Mouse (Mus musculus): Measurements from ENCODE around the gene Chadl.
A peak's percentile ranks its signal among the peaks of the same experiment; 100 is the strongest.
"Not testable (repeated sequence)": the region's sequence is repeated elsewhere in the genome, so short reads cannot be mapped to it uniquely, and the experiment has no call there.

The Chadl gene

GRCm38 (mm10) chr15:81697175-81697574 is at the start of gene Chadl:
Chadl (minus strand) TSS chr15:81697287.
- DNase-seq (ENCODE audit: extremely low read depth, low read depth), result no peak

DNA sequence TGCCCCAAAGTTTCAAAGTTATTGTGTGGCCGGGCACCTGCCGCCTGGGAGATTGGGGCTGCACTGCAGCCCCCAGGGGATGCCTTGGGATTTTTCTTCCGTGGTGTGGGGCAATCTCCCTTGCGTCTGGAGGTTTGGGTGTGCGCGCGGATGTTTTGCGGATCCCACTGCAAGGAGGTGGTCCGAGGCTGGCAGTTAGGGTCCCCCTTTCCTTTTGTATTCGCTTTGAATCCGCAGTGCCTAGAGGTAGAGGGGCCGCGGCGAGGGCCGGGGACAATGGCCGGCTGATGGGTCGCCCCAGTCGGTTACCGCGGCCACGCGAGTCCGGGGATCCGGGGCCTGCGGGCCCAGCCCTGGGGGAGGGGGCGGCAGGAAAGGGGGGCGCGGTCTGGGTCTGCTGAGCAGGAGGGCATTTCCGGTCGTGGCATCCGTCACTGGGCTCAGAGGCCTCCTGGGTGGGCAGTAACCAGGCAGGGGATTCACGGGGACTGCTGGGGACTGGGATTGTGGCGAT is 48.6 kb upstream of the Chadl start:
- no peak for DNase-seq (ENCODE audit: extremely low read depth, low read depth)

GRCm38 (mm10) chr15:81744992-81745600 is 48.0 kb upstream of the Chadl start, which contains the start of the genes Zc3h7b and Rangap1:
Zc3h7b (plus strand) TSS chr15:81745057.
Rangap1 (minus strand) TSS chr15:81745530.
- DNase-seq (ENCODE audit: extremely low read depth, low read depth), result no peak

DNA sequence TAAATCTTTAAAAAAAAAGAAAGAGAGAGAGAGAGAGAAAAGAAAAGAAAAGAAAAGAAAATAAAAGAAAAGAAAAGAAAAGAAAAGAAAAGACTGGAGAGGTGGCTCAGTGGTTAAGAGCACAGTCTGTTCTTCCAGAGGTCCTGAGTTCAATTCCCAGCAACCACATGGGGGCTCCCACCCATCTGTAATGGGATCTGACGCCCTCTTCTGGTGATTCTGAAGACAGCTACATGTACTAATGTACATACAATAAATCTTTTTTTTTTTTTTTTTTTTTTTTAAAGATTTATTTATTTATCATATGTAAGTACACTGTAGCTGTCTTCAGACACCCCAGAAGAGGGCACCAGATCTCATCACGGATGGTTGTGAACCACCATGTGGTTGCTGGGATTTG is 45.3 kb upstream of the Chadl start:
- not testable (repeated sequence) for DNase-seq (ENCODE audit: extremely low read depth, low read depth)

- DNase-seq (ENCODE audit: extremely low read depth, low read depth), result no peak
Observed at GRCm38 (mm10) chr15:81739924-81740323, 42.8 kb upstream of the Chadl start.

GRCm38 (mm10) chr15:81739296-81739695 is 42.2 kb upstream of the Chadl start:
- no peak for DNase-seq (ENCODE audit: extremely low read depth, low read depth)

DNA sequence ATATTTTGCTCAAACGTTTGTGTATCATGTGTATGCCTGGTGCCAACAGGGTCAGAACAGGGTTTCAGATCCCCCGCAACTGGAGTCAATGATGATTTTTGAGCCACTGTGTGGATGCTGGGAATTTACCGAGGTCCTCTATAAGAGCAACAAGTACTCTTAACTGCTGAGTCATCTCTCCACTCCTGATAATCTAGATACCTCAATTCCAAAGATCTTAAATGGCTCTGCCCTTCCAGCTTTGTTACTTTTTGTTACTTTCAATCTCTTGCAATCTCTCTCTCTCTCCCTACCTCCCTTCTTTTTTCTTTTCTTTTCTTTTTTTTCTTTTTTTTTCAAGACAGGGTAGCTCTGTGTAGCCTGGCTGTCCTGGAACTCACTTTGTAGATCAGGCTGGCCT is 38.0 kb upstream of the Chadl start:
- no peak for DNase-seq (ENCODE audit: extremely low read depth, low read depth)

GRCm38 (mm10) chr15:81729792-81730635 is 32.9 kb upstream of the Chadl start:
- DNase-seq (ENCODE audit: extremely low read depth, low read depth), result peak; percentile 98

DNA sequence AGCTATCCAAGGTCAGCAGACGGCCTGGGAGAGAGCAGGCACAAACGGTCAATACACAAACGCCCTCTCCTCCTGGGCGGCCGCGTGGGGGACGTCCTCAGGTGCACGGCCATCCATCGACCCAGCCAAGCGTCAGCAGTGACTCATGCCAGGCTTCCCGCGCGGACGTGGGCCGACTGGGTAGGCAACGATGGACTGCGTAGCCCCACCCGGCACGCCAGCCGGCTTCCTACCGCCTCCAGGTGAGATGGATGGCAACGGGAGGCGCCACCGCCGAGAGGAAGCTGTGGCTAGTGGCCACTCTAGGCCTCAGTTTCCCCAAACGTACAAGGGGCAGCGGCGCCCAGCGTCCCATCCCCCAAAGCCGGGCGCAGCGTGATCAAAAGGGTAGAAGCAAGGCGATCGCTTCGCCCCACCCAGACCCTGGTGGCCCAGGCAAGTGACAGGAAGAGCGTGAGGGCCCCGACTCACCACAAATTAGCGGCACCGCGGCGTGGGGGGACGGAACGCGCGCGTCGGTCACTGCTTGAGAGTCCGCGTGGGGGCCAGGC is 32.2 kb upstream of the Chadl start:
- DNase-seq (ENCODE audit: extremely low read depth, low read depth), result no peak

- DNase-seq (ENCODE audit: extremely low read depth, low read depth), result no peak
Observed at GRCm38 (mm10) chr15:81725965-81726364, 28.9 kb upstream of the Chadl start.

DNA sequence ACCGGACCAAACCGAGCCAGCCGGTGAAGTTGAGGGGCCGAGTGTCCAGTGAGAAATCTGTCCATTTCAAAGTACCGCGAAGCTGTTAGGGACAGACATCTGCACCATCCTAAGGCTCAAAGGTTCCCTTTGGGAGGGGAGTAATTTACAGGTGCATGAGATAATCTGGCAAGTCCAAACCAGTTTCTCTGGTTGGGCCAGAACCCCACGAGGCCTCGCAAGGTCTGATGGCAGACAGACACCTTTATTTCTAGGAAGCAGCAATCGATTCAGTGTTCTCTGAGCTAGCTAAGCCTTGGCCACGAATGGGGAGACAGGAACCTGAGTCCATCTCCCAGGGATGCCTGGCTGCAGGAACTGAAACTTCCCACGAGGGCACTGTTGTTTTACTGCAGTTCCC is 26.6 kb upstream of the Chadl start:
- DNase-seq (ENCODE audit: extremely low read depth, low read depth), result no peak

GRCm38 (mm10) chr15:81722361-81722760 is 25.3 kb upstream of the Chadl start:
- DNase-seq (ENCODE audit: extremely low read depth, low read depth), result no peak

GRCm38 (mm10) chr15:81719139-81719531 is 22.0 kb upstream of the Chadl start:
- no peak for DNase-seq (ENCODE audit: extremely low read depth, low read depth)

GRCm38 (mm10) chr15:81718336-81719138 is 21.4 kb upstream of the Chadl start:
- DNase-seq (ENCODE audit: extremely low read depth, low read depth), result no peak

- no peak for DNase-seq (ENCODE audit: extremely low read depth, low read depth)
Observed at GRCm38 (mm10) chr15:81713742-81714141, 16.7 kb upstream of the Chadl start.

GRCm38 (mm10) chr15:81710801-81711200 is 13.7 kb upstream of the Chadl start:
- DNase-seq (ENCODE audit: extremely low read depth, low read depth), result no peak

GRCm38 (mm10) chr15:81709686-81710085 is 12.6 kb upstream of the Chadl start:
- no peak for DNase-seq (ENCODE audit: extremely low read depth, low read depth)

GRCm38 (mm10) chr15:81708991-81709390 is 11.9 kb upstream of the Chadl start:
- DNase-seq (ENCODE audit: extremely low read depth, low read depth), result no peak

GRCm38 (mm10) chr15:81703094-81703489 is 6.0 kb upstream of the Chadl start:
- DNase-seq (ENCODE audit: extremely low read depth, low read depth), result no peak

DNA sequence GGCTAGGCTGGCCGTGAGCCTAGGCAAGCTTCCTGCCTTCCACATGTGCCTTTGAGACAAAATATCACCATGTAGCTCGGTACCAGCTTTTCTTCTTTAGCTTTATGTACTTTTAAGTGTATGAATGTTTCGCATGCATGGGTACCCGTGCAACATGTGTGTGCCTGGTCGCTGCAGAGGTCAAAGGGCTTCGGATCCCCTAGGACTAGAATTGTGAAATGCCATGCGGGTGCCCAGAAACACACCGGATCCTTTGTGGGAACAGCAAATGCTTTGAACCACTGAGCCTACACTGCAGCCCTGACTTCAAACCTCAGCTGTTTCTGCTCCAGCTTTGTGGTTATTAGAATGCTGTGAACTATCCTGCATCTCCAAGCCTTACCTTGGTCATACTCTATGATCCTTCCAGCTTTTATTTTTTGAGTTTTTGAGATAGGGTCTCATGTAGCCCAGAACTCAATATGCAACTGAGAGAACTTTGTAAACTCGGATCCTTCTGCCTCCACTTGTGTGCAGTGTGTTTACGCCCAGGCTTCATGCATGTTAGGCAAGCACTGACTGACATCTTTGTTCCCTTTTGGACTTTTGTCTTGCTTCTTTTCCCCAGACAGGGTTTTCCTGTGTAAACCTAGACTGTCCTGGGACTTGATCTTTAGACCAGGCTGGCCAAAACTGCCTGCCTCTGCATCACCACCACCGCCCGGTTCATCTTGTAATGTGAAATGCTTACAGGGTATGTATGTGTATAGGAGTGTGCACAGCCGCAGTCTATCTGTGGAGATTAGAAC is 5.4 kb upstream of the Chadl start:
- no peak for DNase-seq (ENCODE audit: extremely low read depth, low read depth)

DNA sequence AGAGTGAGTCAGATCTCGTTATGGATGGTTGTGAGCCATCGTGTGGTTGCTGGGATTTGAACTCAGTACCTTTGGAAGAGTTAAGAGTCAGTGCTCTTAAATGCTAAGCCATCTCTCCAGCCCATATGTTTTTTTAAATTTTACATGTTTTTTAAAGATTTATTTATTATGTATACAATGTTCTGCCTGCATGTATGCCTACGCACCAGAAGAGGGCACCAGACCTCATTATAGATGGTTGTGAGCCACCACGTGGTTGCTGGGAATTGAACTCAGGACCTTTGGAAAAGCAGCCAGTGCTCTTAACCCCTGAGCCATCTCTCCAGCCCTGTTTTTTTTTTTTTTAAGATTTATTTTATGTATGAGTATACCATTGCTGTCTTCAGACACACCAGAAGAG is 4.3 kb upstream of the Chadl start:
- DNase-seq (ENCODE audit: extremely low read depth, low read depth), result not testable (repeated sequence)
